Mouse (Mus musculus): ENCODE data around the gene Wrap73.

Gene Wrap73

DNA sequence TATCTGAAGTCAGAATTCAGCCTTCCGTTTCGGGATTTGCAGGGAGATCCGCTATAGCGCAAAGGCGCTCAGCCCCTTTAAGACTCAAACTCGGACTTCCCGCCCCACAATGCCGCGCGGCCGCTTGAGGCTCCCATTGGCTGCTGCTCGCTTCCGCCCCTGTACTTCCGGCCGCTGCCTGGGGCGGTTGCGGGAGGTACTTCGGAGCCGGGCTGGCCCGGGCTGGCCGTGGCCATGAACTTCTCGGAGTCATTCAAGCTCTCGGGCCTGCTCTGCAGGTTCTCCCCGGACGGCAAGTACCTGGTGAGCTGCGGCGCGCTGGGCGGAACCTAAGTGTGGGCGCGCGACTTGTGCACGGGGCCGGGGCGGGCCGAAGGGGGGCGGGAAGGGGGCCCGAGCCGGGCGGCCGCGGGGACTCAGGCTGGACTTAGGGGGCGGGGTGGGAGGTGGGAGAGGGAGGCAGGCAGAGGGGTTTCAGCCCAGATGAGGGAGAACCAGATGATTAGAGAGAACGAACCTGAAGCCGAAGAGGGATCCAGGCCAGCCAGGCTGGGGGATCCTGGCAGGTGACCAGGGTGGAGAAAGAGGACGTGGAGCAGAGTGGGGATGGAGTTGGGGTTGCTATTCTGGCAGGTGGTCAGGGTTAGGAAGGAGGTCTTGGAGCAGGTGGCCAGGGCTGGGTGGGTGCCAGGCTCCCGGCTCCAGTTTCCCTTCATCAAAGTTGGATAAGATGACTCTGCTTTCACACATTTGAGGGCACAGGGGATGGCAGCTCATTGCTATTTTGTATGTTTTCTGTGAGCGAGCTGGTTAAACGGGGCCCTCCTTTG lies at the start of gene Wrap73:
Gene Wrap73 (plus strand): TSS at position 162 of the 830 bp plus-strand sequence.
- DNase-seq (ENCODE audit: low spot score), result peak; percentile 91

DNA sequence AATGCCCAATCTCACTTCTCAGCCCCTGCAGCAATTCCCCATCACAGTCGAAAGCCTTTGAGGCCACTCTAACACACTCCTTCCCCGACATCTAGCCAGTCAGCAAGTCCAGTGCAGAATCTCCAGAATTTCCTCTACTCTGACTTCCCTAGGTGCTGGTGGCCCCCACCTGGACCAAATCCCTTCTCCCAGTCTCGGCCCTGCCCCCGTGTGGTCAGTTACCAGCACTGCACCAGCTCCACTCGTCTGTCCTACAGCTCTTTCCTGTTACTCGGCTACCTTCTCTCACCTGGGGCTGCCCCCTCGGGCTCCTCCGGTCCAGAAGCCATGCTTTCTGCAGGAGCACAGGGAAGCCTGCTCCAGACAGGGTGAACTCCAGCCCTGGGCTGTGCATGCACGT lies 49.0 kb upstream of the Wrap73 start:
- DNase-seq (ENCODE audit: low spot score), result peak; percentile 2

DNA sequence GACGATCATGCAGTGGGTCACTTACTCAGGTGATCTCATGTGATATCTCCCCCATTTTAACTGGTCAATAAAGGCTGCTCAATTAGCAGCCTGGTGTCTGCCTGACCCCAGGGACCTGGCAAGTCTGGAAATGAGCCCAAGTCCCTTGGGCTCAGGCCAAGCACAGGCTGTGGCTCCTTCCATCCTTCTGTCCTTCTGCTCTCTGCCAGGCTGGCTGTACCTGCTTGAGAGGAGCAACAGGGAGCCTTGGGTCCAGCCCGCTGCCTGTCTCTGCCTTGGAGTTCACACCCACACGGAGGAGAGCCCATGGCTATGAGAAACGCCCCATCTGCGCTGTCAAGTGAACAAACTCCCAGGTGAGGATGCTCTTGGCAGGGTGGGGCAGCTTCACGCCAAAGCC lies 46.1 kb upstream of the Wrap73 start:
- DNase-seq (ENCODE audit: low spot score), result no peak

DNA sequence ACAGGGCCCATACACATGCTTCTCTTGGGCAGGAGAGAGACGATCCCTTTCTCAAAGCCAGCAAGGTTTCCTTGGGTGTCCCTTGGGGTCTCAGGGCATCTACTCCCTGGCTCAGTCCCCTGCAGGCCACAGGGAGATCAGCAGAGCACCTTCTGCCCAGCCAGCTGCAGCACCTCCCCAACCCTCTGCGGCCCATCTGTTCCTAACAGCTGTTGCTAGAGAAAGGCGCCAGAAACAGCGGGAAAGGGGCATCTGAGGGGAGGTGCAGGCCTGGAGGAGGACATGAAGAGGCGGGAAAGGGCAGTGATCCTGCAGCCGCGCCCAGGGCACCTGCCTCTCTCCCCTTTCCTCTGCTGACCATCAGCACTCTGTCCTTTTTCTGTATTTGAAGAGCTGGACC lies 42.8 kb upstream of the Wrap73 start:
- no peak for DNase-seq (ENCODE audit: low spot score)

DNA sequence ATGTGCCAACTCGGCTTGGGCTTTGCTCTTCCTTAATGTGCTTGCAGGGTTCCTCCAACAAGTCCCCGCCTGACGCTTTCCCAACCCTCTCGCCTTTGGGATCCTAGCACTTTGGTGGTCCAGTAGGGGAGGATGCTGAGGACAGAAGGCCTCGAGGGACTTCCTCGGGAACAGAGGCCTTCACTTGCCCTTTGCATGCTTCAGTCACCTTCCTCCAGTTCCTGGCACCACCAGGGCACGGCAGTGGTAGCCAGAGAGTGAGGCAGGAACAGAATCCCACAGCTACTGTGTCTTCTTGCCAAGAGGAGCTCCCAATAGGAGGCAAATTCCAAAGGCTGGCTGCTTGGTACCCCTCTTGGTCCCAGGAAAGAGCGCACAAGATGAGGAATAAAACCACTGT lies 38.8 kb upstream of the Wrap73 start:
- no peak for DNase-seq (ENCODE audit: low spot score)

DNA sequence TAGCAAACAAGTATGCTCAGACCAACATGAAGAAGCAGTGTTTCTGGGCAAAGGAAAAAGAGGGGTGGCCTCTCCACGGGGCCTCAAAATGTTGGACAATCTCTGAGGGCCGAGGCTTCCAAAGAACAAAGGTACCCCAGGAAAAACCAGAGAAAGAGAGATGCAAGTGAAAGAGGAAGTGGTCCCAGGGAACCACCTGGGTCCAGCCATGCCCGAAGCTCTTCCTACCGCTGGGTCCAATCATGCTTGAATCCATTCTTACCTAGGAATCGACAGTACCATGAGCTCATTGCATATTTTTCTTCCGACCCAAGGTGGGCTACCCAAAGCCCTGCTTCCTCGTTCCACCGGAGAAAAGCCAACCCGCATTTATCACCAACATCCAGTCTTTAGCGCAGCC lies 38.3 kb upstream of the Wrap73 start:
- DNase-seq (ENCODE audit: low spot score), result no peak

DNA sequence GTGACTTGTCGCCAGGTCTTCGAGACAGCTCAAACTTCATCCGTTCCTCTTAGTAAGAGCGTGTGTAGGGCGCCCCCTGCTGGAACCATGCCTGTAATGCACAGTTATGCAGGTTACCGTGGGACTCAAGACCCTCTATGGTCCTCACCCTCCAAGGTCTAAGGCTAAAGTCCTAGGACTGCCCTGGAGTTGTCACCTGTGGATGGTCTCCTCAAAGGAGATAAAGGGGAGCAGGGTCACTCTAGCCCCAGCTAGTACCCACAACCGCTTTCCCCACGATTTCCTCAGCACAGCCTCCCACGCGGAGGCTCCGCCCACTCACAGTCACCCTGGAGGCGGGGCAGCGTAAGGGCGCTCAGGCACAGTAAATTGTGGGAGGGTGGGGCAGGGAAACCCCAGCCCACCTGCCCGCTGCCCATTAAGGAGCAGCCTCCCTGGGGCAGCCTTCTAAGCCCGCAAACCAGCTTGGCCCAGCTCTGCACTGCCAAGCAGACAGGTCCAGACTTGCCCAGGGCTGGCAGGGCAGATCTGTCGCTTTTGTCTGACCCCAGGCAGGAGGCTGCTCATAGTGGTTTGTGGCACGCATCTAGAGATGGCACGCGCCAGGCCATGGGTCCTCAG lies 36.7 kb upstream of the Wrap73 start:
- no peak for DNase-seq (ENCODE audit: low spot score)

DNA sequence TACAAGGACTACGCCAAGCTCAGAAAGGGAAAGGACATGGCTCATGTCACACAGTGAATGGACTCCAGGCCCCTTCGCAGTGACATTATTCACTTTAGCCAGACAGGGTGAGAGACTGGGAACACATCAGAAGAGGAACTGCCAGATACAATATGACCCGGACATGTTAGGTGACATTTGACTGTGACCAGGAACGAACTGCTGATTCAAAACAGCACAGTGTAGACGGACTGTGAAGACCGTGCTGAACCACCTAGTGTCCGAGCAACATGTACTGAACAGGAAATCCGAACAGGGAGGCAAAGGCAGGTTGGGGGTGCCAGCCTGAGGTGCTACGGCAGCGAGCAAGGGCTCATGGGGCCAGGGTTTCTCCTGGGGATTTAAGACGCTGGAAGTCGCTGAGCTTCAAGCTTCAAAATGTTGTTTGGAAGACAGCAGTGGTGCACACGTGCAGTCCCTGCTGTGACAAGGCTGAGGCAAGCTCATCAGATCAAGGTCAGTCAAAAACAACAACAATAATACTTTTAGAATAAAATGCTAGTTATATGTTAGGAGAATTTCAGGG lies 35.6 kb upstream of the Wrap73 start:
- no peak for DNase-seq (ENCODE audit: low spot score)

DNA sequence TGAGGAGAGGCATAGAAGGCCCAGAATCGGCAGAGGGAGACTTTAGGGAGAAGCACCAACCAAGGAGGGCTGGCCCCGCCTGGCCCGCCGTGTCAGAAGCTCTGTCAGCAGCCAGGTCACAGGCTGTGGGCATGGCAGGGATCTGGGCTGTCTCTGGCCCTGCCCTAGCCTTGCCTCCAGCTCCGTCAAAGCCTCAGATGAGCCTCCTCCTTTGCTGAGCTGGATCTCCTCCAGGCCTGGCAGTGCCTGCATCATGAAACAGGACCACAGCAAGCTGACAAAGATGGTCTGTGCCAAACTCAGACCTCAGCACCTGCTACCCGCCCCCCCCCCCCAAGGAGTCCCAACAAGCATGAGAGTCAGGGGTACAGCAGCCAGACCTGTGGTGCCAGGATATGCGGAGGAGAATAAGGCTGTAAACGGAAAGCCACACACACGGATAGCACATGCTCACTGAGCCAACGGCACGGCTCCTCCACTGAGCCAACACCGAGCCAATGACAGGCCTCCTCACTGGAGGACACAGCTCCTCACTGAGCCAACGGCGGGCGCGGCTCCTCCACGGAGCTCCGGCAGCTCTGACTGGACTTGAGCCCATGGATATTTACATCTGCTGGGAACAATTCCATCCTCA lies 32.8 kb upstream of the Wrap73 start:
- no peak for DNase-seq (ENCODE audit: low spot score)

DNA sequence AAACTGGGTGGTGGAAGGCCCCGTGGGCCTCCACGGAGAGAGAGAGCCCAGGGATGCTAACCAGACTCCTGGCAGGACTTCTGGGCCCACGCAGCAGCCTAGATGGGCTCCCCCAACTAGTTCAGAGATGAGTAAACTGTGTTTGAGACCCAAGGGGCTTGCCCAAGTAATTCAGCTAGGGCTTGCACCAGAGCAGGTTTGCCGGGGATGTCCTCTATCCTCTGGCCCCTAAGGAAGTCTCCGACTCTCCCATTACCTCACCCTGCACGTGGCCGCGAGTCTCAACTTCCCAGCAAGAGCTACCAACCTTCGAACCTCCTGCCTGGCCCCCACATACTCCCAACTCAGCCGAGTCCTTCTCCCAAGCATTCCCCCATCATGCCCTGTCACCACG lies 32.3 kb upstream of the Wrap73 start:
- DNase-seq (ENCODE audit: low spot score), result no peak

DNA sequence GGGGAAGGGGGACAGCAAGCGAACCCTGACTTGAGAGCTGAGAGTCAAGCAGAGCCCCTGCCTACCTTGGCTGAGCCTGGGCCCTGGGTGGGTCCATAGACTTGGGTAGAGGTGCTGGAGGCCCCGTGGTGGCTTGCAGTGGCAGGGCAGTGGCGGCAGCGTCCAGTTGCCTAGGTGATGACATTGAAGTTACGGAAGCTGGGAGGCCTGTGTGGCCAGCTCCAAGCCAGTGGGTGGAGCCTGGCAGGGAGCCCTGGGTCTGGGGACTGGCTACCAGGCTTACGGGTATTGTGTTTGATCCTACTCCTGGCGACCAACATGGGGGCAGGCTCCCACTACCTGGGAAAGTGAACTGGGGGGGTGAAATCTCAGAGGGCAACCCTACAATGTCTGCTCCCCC lies 25.8 kb upstream of the Wrap73 start:
- DNase-seq (ENCODE audit: low spot score), result no peak

DNA sequence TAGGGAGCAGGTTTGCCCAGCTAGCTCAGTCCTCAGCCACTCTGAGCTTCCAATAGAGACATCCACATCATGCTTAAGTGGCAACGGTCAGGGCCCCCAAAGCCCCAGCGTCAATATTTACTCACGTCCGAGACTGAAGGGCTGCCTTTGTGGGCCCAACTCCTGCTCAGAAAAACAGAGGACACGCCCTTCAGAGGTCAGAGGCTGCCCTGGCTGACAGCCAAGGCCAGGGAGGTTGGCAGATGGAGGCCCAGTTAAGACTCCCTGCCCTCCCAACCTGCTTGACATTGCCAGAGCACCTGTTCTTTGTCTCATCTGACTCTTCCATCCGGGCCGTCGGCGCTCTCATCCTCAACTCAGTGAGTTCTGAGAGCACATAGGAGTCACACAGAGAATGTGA lies 23.4 kb upstream of the Wrap73 start:
- DNase-seq (ENCODE audit: low spot score), result peak; percentile 42

DNA sequence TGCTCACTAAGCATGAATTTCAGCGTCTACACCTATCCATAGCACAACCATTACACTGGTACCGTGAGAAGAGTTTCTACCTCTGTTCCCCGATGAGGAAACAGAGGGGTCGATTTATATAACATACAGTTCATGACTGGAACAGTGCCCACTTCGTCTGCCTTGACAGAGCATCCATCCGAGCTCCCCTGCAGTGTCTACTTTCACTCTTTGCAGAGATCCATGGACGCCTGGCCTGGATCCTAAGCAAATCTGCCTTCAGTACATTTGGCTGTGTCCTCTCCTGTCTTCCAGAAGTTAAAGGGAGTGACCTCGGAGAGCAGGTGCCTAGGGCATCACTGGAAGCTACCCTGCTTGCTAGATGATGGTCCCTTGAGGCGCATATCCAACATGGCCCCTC lies 23.0 kb upstream of the Wrap73 start:
- no peak for DNase-seq (ENCODE audit: low spot score)

DNA sequence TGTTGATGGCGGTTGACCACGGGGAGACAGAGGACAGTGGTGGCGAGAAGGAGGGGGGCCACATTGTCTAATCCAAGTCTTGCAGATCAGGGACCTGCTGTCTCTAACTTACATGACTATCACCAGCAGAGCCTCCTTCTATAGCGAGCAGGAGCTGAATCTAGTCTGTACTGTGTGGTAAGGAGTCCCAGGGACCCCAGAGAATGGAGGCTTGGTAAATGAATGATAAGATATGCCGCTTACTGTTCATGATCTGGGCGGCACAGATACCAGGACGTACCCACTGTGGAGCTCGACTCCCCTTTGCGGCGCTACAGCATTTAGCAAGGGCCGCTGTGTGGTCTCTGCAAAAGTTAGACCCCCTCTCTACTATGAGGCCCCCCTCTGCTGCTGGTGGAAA lies 20.4 kb upstream of the Wrap73 start:
- no peak for DNase-seq (ENCODE audit: low spot score)

DNA sequence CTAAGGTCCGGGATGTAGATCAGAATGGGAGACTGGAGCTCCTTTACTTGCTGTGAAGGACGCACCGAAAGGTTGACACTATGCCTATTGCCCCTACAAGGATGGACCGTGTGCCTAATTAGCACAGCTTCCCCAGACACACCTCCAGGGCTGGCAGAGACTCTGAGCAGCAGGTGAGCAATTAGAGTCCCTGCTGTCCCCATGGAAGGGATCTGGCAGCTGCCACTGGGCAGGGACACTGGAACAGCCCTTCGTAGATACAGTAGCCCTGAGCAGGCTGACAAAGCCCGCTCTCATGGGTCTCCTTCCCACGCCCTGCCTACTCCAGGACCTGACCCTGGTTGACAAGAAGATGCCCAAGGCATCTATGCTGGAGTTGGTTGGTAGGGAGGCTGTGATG lies 19.8 kb upstream of the Wrap73 start:
- no peak for DNase-seq (ENCODE audit: low spot score)

DNA sequence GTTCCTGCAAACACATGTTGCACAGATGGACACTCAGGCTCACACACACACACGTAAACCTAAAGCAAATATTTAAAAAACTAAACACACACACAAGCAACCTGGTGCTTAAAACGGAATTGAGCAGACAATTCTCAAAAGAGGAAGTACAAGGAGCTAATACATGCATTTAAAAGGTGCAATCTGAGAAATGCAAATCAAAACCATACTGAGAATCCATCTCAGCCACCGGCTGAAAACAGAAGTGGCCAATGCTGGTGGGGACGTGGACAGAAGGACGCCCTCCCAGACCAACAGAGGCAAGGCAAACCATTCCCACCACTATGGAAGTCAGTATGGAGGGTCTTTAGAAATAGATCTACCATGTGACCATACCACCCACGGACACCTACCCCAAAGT lies 18.6 kb upstream of the Wrap73 start:
- no peak for DNase-seq (ENCODE audit: low spot score)

DNA sequence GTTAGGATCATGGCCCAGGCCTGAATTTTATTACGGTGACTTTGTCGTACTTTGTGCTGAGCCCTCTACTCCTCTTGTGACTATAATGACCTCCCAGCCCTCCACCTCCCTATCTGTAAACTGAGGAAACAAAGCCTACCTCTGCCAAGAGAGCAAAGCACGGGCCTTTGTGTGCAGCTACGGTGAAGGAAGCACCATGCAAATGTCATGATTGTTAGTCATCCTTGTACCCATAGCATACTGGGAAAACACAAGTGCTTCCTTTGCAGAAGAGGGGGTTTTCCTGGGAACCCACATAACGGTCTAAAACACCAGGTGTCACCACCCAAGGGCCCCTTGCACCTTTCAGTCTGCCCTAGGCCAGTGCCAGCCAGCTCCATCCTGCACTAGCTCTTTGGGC lies 17.0 kb upstream of the Wrap73 start:
- no peak for DNase-seq (ENCODE audit: low spot score)

DNA sequence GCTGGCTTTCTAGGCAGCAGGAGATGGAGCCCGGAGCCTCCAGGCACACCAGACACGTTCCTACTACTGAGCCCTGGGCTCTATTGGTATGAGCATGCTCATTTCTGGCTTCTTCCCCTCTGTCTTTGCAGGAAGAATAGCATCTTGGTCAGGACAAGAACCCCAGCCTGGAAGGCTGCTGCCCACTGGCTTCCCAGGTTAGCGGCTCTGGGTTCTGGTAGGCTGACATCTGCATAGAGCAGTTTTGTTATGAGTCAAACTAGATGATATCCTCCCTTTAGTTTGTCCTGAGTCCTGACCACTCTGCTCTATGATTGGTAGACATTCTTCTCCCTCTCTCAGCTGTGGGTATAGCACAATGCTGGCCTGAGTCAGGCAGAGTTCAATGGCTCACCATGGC lies 14.9 kb upstream of the Wrap73 start:
- DNase-seq (ENCODE audit: low spot score), result no peak

DNA sequence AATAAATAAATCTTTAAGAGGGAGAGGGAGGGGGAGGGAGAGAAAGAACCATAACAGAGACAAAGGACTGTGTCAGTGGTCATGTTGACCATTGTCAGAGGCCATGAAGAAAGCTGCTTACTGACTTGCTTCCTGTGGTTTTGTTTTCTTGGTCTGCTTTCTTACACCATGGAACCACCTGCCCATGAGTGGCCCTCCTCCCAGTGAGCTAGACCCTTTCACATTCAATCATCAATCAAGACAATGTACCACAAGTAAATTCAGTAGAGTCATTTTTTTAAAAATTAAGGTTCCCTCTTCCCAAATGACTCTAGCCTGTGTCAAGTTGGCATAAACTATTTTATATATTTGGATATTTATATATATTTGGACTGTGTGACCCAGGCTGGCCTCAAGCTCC lies 12.2 kb upstream of the Wrap73 start:
- no peak for DNase-seq (ENCODE audit: low spot score)

DNA sequence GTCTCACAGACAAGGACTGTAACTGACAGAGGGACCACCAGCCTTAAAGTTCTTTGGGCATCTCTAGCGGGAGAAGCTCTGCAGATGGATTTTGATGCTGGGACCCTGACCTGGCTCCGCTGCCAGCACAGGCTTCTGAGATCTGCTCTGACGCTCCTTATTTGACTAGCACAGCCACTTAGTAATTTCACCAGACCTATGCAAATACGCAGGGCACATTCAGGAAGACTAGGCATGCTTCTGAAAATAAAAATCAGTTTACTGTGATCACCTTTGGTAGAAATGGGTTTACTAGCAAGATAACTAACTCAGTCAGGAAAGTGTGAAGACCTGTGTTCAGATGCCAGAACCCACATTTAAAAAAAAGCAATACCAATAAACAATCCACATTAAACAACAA lies 10.3 kb upstream of the Wrap73 start:
- no peak for DNase-seq (ENCODE audit: low spot score)

DNA sequence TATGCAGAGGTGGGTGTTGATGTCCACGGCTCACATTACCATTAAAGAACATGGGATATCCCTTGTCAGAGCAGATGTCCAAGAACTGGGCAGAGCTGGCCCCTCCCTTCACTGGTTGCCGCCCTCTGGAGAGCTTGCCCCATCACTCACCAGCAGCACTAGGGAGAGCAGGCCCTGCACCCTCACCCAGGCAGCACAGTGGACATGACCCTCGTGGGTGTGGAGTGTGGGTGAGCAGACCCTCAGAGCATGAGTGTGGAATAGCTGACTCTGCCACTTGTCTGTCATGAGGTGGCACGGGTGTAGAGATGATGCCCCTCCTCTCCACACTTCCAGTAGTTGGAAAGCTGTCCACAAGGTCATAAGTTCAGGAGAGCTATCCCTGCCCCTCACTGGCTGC lies 7.4 kb upstream of the Wrap73 start:
- DNase-seq (ENCODE audit: low spot score), result no peak

DNA sequence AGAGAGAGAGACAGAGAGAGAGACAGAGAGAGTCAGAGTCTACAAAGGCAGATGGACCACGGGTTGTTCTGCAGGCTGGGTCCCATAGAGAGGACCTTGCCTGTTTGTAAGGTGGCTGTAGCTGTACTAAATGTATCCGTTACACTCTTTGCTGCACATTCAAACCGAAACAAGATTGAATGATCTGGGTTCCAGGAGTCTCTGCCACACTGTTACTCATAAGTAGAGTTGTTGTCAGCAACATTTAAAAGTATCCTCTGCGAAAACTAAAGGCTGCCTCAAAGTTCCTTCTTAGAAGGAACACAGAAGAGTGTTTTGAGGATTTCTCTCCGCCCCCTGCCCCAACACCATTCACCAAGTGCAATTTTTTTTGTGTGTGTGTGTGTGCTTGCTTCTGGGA lies 5.0 kb upstream of the Wrap73 start:
- no peak for DNase-seq (ENCODE audit: low spot score)

DNA sequence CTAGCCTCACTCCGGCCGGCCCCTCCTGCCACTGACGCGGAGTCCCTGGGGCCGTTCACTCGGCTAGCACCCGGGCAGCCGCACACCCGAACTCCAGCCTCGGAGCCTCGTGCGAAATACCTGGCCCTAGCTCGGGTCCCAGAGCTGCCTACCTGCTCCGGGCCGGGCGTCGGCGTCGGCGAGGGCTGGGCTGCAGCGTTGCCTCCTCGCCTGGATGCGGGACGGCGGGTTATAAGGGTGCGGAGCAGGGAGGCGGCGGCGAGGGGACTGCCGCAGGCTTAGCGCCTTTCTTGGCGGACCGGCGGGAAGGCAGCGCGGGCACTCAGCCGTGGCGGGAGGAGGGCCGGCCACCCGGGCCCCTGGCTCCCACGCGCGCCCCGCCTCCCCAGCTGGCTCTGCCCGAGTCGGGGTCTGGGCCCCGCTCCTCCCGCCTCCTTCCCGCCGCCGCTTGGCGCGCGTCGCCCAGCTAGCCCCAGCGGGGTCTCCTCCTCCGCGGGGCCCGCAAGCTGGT lies 2.4 kb upstream of the Wrap73 start:
- DNase-seq (ENCODE audit: low spot score), result no peak

DNA sequence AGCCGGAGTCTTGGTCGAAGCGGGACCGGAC lies 2.2 kb upstream of the Wrap73 start, which contains the start of gene Trp73:
Gene Trp73 (minus strand): TSS at position 27 of the 31 bp plus-strand sequence.
- DNase-seq (ENCODE audit: low spot score), result no peak

All from lung, postnatal 25 days (tissue).